Mouse (Mus musculus): ENCODE results near the gene Tssk6.

DNA sequence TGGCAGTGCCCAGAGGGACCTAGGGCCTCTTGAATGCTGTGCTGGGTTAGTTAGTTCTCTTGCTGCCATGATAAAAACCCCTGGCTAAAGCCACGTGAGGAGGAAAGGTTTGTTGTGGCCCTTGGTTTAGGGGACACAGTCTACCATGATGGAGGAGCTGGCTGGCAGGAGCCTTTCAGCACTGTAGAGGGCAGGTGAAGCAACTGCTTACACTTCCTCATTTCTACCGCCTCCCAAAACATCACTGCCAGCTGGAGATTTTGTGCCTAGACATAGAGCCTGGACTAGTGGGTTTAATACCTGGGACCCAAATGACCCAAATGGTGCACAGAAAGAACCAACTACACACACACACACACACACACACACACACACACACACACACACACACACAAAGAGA, 40.7 kb upstream of the Tssk6 start:
- TF ChIP-seq POLR2A (IDR thresholded peaks at IDR 0.05; ENCODE audit: insufficient read depth, low read depth, low read length): no peak
- no peak for TF ChIP-seq CTCF (IDR thresholded peaks at IDR 0.05)
- TF ChIP-seq EP300 (IDR thresholded peaks at IDR 0.05; ENCODE audit: insufficient read depth, low read depth, low read length): no peak

Data from heart, adult 2 months (tissue).